Mouse (Mus musculus) heart, adult 2 months (tissue): Measurements from ENCODE around the gene Nptn.

Experiments used
- CTCF ChIP-seq: fragments of 200-600 bp; IDR thresholded peaks from 2 replicates; pipeline ENCODE4 v1.8.1; 2022; ENCODE audit warnings: antibody characterized with exemption, mild to moderate bottlenecking, moderate library complexity
- EP300 ChIP-seq: fragments of 200-500 bp; IDR thresholded peaks from 2 replicates; pipeline ENCODE4 v1.6.1; 2011; ENCODE audit warnings: low read depth, low read length, control low read depth; ENCODE audit not compliant: insufficient read depth
- POLR2A ChIP-seq: fragments of 200-500 bp; IDR thresholded peaks from 2 replicates; pipeline ENCODE4 v1.6.1; 2011; ENCODE audit warnings: mild to moderate bottlenecking, low read depth, low read length, control low read depth; ENCODE audit not compliant: insufficient read depth

DNA sequence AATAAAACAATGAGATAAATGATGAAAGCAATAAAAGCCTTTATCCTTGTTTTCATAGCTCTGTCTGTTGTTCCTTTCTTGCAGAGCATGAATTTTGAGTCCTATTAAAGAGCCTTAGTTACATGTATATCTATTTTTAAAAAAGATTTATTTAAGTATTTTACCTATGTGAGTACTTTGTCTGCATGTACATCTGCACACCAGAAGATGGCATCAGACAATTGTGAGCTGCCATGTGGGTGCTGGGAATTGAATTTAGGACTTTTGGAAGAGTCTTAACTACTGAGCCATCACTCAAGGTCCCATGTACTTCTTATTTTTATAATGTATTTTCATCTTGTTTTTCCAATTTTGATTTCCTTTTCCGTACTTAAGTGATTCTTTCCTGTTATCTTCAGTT lies 13.3 kb downstream of the Nptn start:
- TF ChIP-seq CTCF (peak; percentile 55), POLR2A (no peak), EP300 (no peak)
